Mouse (Mus musculus): ENCODE results near the gene Jund. TPM values are rescaled to one million over a fixed set of nuclear protein-coding genes. Genes with fewer than 3 reads are reported as not detected.

Gene Jund
- polyA plus RNA-seq, 1 experiment: 128 TPM

DNA sequence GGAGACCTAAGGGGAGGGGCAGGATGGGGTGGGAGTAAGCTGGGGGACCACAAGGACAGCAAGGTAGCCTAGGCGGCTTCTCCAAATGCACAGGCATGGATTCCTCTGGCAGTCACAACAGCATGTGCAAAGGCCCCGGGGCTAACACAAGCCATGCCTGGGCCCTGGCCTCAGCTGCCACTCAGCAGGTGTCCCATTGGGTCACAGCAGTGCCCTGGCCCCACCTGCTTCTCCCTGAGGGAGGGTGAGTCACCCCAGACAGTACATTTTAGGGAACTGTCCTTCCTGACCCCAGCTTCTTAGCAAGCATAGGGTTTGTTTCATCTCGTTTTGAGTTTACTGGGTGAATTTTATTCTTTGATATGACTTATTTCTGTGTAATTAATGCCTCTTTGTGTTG is 16.1 kb upstream of the Jund start:
- H3K79me2 ChIP-seq (ENCODE audit: control insufficient read depth, insufficient read depth): no peaks in the 10 kb centered on the region
- H3K4me3 ChIP-seq (ENCODE audit: insufficient read depth, poor library complexity, severe bottlenecking): no peak overlapping the region
- H3K36me3 ChIP-seq (ENCODE audit: control insufficient read depth, insufficient read depth): peaks cover 21% of the 10 kb centered on the region
- TF ChIP-seq CTCF (IDR thresholded peaks at IDR 0.05; ENCODE audit: control insufficient read depth, insufficient read depth, insufficient read length) (no peak), MYOD1 (IDR thresholded peaks at IDR 0.05; ENCODE audit: control insufficient read depth, insufficient read length, low read depth) (peak; percentile 63), MAX (IDR thresholded peaks at IDR 0.05) (no peak), USF1 (IDR thresholded peaks at IDR 0.05; ENCODE audit: low read depth) (no peak)
- H3K27me3 ChIP-seq (ENCODE audit: control insufficient read depth, insufficient read depth, insufficient read length): no peaks in the 10 kb centered on the region
- H3K79me3 ChIP-seq (ENCODE audit: low read depth): no peaks in the 10 kb centered on the region
- no peak overlapping the region for H3ac ChIP-seq (ENCODE audit: control insufficient read depth, insufficient read length, low read depth)

DNA sequence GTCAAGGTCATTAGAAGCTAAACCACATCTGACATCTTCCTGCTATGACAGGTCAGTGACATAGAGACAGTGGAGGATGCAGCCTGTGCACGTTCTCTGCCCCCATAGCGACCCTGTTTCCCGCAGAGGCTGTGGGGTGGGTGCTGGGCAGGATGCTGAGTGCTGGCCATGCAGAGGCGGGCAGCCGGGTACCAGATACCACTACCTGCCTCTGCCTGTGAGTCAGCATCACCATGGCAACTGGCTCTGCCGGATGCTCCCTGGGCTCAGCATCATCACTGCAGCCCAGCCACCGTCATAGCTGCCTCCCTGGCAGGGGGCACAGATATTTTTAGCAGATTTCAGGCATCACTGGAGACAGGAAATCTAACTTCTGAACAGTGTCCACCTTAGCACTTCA is 14.5 kb upstream of the Jund start:
- TF ChIP-seq MAX (IDR thresholded peaks at IDR 0.05) (no peak), CEBPB (IDR thresholded peaks at IDR 0.05; ENCODE audit: low read depth) (no peak), MYOD1 (IDR thresholded peaks at IDR 0.05; ENCODE audit: control insufficient read depth, insufficient read length, low read depth) (no peak), USF1 (IDR thresholded peaks at IDR 0.05; ENCODE audit: low read depth) (no peak), CTCF (IDR thresholded peaks at IDR 0.05; ENCODE audit: control insufficient read depth, insufficient read depth, insufficient read length) (no peak), MYOG (IDR thresholded peaks at IDR 0.05; ENCODE audit: control insufficient read depth, extremely low read depth, insufficient read length) (no peak), FOSL1 (IDR thresholded peaks at IDR 0.05; ENCODE audit: insufficient read depth, low read length, poor library complexity, severe bottlenecking) (no peak)
- Histone ChIP-seq H3K79me2 (ENCODE audit: control insufficient read depth, insufficient read depth) (no peaks in the 10 kb centered on the region), H3K4me3 (ENCODE audit: insufficient read depth, poor library complexity, severe bottlenecking) (no peak overlapping the region), H3ac (ENCODE audit: control insufficient read depth, insufficient read length, low read depth) (no peak overlapping the region), H3K79me3 (ENCODE audit: low read depth) (no peaks in the 10 kb centered on the region), H3K36me3 (ENCODE audit: control insufficient read depth, insufficient read depth) (peaks cover 5% of the 10 kb centered on the region), H3K27me3 (ENCODE audit: control insufficient read depth, insufficient read depth, insufficient read length) (no peaks in the 10 kb centered on the region)

DNA sequence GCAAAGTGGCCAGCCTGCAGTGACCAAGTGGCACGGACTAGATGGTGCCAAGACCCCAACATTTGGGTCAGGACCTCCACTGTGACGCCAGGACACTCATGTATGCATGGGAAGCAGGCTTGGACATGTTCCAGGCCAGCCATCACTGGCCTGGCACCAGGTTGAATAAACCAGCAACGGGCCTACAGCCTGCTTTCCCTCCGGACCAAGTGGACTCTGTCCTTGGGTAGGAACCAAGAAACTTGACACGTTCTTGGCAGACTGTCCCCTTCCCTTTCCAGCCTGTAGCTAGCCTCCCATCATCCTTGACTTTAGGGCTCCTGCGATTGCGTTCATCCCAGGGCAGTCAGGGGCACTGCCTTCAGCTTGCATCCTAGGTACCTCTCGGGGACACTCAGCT is 11.2 kb upstream of the Jund start:
- no peak overlapping the region for H3K4me3 ChIP-seq (ENCODE audit: insufficient read depth, poor library complexity, severe bottlenecking)
- H3K79me2 ChIP-seq (ENCODE audit: control insufficient read depth, insufficient read depth): no peaks in the 10 kb centered on the region
- TF ChIP-seq FOSL1 (IDR thresholded peaks at IDR 0.05; ENCODE audit: insufficient read depth, low read length, poor library complexity, severe bottlenecking) (no peak), USF1 (IDR thresholded peaks at IDR 0.05; ENCODE audit: low read depth) (no peak), MAX (IDR thresholded peaks at IDR 0.05) (no peak), MYOD1 (IDR thresholded peaks at IDR 0.05; ENCODE audit: control insufficient read depth, insufficient read length, low read depth) (no peak), CTCF (IDR thresholded peaks at IDR 0.05; ENCODE audit: control insufficient read depth, insufficient read depth, insufficient read length) (no peak), CEBPB (IDR thresholded peaks at IDR 0.05; ENCODE audit: low read depth) (no peak), MYOG (IDR thresholded peaks at IDR 0.05; ENCODE audit: control insufficient read depth, extremely low read depth, insufficient read length) (no peak)
- H3K27me3 ChIP-seq (ENCODE audit: control insufficient read depth, insufficient read depth, insufficient read length): no peaks in the 10 kb centered on the region
- H3ac ChIP-seq (ENCODE audit: control insufficient read depth, insufficient read length, low read depth): no peak overlapping the region
- H3K36me3 ChIP-seq (ENCODE audit: control insufficient read depth, insufficient read depth): no peaks in the 10 kb centered on the region
- no peaks in the 10 kb centered on the region for H3K79me3 ChIP-seq (ENCODE audit: low read depth)

DNA sequence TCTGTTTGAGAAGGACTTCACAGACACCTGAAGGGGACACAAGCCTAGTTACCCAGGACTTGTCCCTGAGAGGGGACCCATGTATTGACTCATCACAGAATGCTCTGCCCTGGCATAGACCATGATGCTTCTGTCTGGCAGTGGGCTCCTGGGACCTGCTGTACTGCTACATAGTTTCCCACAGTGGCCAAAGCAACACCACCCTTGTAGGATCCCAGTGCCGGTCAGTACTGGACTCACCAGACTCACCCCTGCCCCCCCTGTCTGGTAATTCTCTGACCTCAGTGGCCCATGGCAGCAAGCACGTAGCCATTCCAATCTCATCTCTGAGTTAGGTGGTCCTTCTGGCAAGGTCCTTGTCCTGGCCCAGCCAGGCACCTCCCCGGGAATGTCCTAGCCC is 10.6 kb upstream of the Jund start:
- Histone ChIP-seq H3K4me3 (ENCODE audit: insufficient read depth, poor library complexity, severe bottlenecking) (no peak overlapping the region), H3K79me2 (ENCODE audit: control insufficient read depth, insufficient read depth) (no peaks in the 10 kb centered on the region), H3ac (ENCODE audit: control insufficient read depth, insufficient read length, low read depth) (no peak overlapping the region), H3K27me3 (ENCODE audit: control insufficient read depth, insufficient read depth, insufficient read length) (no peaks in the 10 kb centered on the region), H3K36me3 (ENCODE audit: control insufficient read depth, insufficient read depth) (no peaks in the 10 kb centered on the region), H3K79me3 (ENCODE audit: low read depth) (no peaks in the 10 kb centered on the region)
- TF ChIP-seq MYOD1 (IDR thresholded peaks at IDR 0.05; ENCODE audit: control insufficient read depth, insufficient read length, low read depth) (no peak), CEBPB (IDR thresholded peaks at IDR 0.05; ENCODE audit: low read depth) (no peak), MYOG (IDR thresholded peaks at IDR 0.05; ENCODE audit: control insufficient read depth, extremely low read depth, insufficient read length) (no peak)

DNA sequence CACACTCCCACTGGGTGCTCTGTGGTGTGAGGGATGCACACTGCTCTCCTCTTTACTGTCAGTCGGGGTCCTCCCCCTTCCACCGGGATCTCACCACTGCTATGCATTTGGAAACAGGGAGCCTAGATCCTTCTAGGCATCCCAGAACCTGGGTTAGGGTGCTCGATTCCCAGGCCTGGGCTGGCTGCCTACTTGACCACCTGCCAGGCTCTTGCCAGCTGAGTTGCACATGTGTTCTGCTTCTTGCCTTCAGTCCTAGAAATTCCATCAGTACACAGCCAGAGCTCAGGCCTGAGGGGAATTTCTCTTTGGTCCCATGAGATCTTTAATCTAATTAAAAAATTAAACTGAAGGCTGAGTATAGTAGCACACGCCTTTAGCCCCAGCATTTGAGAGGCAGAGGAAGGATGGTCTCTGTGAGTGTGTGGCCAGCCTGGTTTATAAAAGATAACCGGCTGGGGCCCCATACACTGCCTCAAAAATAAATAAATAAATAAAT is 8.8 kb upstream of the Jund start:
- Histone ChIP-seq H3K4me3 (ENCODE audit: insufficient read depth, poor library complexity, severe bottlenecking) (no peak overlapping the region), H3ac (ENCODE audit: control insufficient read depth, insufficient read length, low read depth) (no peak overlapping the region), H3K27me3 (ENCODE audit: control insufficient read depth, insufficient read depth, insufficient read length) (no peaks in the 10 kb centered on the region), H3K79me2 (ENCODE audit: control insufficient read depth, insufficient read depth) (no peaks in the 10 kb centered on the region), H3K79me3 (ENCODE audit: low read depth) (no peaks in the 10 kb centered on the region), H3K36me3 (ENCODE audit: control insufficient read depth, insufficient read depth) (no peaks in the 10 kb centered on the region)
- TF ChIP-seq FOSL1 (IDR thresholded peaks at IDR 0.05; ENCODE audit: insufficient read depth, low read length, poor library complexity, severe bottlenecking) (no peak), MYOD1 (IDR thresholded peaks at IDR 0.05; ENCODE audit: control insufficient read depth, insufficient read length, low read depth) (no peak), MAX (IDR thresholded peaks at IDR 0.05) (no peak), CEBPB (IDR thresholded peaks at IDR 0.05; ENCODE audit: low read depth) (no peak)

DNA sequence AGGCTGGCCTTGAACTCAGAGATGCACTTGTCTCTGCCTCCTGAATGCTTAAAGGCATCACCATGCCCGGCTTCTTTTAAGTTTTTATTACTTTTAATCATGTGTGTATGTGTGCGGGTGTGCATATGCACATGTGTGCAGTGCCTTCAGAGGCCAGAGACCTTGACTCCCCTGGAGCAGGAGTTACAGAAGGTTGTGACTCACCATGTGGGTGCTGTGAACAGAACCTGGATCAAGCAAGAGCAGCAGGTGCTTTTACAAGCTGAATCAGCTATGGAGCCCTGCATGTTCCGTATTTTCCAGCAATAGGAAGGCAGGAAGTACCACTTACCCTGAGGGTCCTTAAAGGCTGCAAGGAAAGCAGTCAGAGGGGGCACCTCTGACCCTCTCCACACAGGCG is 7.5 kb upstream of the Jund start:
- H3K4me3 ChIP-seq (ENCODE audit: insufficient read depth, poor library complexity, severe bottlenecking): no peak overlapping the region
- no peaks in the 10 kb centered on the region for H3K36me3 ChIP-seq (ENCODE audit: control insufficient read depth, insufficient read depth)
- TF ChIP-seq MYOG (IDR thresholded peaks at IDR 0.05; ENCODE audit: control insufficient read depth, extremely low read depth, insufficient read length): no peak
- no peak for TF ChIP-seq FOSL1 (IDR thresholded peaks at IDR 0.05; ENCODE audit: insufficient read depth, low read length, poor library complexity, severe bottlenecking)
- TF ChIP-seq CTCF (IDR thresholded peaks at IDR 0.05; ENCODE audit: control insufficient read depth, insufficient read depth, insufficient read length): no peak
- no peak for TF ChIP-seq USF1 (IDR thresholded peaks at IDR 0.05; ENCODE audit: low read depth)
- TF ChIP-seq MYOD1 (IDR thresholded peaks at IDR 0.05; ENCODE audit: control insufficient read depth, insufficient read length, low read depth): no peak
- TF ChIP-seq MAX (IDR thresholded peaks at IDR 0.05): no peak
- TF ChIP-seq CEBPB (IDR thresholded peaks at IDR 0.05; ENCODE audit: low read depth): no peak
- no peaks in the 10 kb centered on the region for H3K79me2 ChIP-seq (ENCODE audit: control insufficient read depth, insufficient read depth)
- no peaks in the 10 kb centered on the region for H3K27me3 ChIP-seq (ENCODE audit: control insufficient read depth, insufficient read depth, insufficient read length)
- H3K79me3 ChIP-seq (ENCODE audit: low read depth): no peaks in the 10 kb centered on the region
- no peak overlapping the region for H3ac ChIP-seq (ENCODE audit: control insufficient read depth, insufficient read length, low read depth)
